Mouse (Mus musculus) left cerebral cortex, postnatal 4 days (tissue): ENCODE data around the gene Ranbp9. TPM values are rescaled to one million over a fixed set of nuclear protein-coding genes. Genes with fewer than 3 reads are reported as not detected.

Experiments used
- DNase-seq: peaks from one replicate; pipeline ENCODE4 v3.0.0-alpha.2; 2022
- intact Hi-C: fragments of 180-260 bp; cut with DNase I; formaldehyde crosslinking; loops from one replicate; pipeline ENCODE4 v1.15.1; 2025
- total RNA-seq, 2 experiments: library from RNA; stranded (reverse); gene quantifications; 2 replicates each; pipeline ENCODE4 v1.2.3; 2021

The Ranbp9 gene
- total RNA-seq, 2 experiments from 2014 or later = 64.7 to 66.3 TPM

GRCm38 (mm10) chr13:43452843-43453605 lies 28.1 kb downstream of the Ranbp9 start:
- DNase-seq = no peak
- intact Hi-C loops = no loop called here

DNA sequence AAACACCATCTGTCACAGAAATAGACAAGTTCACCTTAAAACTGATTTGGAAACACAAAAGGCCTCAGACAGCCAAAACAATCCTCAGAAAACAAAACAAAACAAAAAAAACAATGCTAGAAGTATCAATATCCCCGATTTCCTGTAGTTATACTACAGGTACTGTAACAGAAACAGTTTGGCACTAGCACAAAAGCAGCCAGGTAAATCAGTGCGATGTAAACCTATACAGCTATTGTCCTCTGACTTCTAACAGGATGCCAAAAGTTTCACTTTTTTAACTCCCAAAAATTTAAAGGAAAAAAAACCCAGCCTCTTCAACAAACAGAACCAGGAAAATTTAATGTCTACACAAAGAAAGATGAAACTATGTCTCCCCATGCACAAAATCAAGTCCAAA lies 28.9 kb downstream of the Ranbp9 start:
- intact Hi-C loops = no loop called here
- DNase-seq = no peak

DNA sequence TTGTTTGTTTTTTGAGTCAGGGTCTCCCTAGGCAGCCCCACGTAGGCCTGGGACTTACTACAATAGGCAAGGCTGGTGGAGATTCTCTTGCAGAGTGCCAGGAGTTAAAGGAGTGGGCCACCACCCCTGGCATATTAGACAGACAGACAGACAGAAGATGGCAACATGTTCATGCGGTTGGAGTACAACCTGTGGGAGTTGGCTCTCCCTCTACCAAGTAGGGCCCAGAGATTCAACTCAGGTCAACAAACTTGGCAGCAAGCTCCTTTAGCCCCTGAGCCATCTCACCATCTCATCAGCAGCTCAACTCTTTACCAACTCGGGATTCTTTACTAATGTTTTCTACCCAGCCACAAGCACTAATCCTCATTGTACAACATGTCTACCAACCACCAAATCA lies 30.4 kb downstream of the Ranbp9 start:
- no peak for DNase-seq
- intact Hi-C loops = no loop called here

- intact Hi-C loops = no loop called here
- DNase-seq = no peak
These were observed 33.4 kb downstream of the Ranbp9 start for GRCm38 (mm10) chr13:43447721-43448120.

DNA sequence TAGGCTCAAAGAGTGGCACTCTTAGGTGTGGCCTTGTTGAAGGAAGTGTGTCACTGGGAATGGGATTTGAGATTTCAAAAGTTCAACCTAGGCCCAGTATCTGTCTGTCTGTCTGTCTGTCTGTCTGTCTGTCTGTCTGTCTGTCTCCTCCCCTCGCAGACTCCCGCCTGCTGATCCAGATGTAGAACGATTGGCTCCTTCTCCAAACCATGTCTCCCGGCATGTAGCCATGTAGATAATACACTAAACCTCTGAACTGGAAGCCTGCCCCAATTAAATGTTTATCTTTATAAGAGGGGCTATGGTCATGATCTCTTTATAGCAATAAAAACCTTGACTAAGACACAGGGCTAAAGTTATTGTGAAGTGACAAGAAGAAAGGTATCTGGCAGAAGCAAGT lies 35.3 kb downstream of the Ranbp9 start:
- no peak for DNase-seq
- intact Hi-C loops = no loop called here

DNA sequence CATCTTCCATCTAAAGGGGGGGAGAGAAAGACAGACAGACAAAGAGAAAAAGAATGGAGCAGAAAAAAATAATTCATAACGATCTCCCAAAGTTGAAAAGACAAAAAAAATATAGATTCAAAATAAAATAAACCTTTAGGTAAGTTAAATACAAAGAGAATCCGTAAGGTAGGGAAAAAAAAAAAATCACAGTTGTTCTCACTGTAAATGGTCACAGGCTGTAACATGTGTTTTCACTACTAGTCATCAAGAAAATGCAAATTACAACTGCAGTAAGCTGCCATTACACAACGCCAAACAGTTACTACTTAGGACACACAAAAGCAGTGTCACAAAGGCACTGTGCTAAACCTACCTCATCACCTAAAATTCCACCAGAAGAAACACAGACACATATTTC lies 36.4 kb downstream of the Ranbp9 start:
- intact Hi-C loops = no loop called here
- no peak for DNase-seq

DNA sequence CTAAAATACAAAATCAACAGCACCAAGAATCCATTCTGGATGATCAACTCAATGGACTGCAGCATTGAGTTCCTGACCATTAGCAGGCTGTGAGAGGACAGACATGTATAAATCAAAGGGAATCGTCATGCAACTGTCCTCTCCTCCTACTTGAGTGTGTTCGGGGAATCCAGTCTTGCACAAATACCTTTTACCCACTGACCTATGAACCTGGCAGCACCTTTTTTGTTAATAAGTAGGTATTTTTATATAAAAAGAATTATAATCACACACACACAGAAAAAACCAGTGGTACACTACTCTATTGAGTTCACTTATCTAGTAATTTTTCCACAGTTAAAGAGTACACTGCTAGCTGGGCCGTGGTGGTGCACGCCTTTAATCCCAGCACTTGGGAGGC lies 37.4 kb downstream of the Ranbp9 start:
- intact Hi-C loops = no loop called here
- DNase-seq = no peak

DNA sequence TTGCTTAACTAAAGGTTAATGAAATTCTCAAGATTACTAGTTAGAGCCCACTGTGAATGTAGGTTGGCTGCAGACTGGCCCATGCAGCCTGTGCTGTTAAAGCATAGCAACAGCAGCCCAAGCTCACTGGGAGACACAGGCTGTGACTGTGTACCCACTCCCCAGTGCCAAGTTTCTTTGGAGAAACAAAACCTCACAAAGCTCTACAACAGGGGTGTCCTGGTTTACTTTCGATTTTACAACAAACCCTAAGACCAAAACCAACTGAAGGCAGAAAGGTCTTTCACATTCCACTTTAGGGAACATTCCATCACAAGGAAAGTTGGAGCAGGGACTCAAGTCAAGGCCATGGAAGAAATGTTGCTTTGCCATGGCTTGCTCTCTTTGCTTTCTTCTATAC lies 38.5 kb downstream of the Ranbp9 start:
- intact Hi-C loops = no loop called here
- DNase-seq = no peak

DNA sequence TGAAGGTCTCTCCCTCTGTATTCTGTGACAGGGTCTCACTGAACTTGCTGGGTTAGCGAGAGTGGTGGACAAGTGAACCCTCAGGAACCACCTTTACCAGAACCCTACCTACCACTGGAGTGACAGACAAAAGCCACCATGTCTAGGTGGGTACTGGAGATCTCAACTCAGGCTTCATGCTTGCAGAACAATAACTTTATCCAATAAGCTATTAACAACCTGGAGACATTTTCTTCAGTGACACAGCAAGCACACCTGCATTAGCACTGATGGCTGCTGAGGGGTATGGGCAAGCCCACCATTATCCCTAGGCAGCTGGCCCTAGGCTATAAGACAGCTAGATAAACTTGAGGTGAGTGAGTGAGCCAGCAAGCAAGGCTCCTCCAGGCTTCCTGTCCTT lies 40.7 kb downstream of the Ranbp9 start:
- intact Hi-C loops = no loop called here
- no peak for DNase-seq

GRCm38 (mm10) chr13:43433395-43433794 lies 47.7 kb downstream of the Ranbp9 start:
- intact Hi-C loops = no loop called here
- no peak for DNase-seq

- DNase-seq = no peak
- intact Hi-C loops = no loop called here
These were observed 52.6 kb downstream of the Ranbp9 start for GRCm38 (mm10) chr13:43428436-43428835.

DNA sequence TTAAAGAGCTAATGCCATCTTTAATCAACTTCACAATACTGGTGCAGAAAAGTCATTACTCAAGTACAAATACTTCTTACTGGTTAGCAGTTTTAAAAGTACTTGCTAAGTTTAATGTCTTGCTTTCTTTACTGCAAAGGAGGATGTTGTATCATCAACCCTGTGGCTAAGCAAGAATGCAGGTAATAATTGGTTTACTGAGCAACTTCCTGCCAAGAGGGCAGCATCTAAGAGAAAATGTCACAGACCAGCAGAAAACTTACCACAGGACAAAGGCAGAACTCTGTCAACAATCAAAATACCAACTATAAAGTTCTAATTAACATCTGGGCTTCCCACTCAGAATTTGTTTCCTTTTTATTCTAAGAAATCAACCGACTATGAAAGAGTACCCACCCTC lies 65.8 kb downstream of the Ranbp9 start:
- intact Hi-C loops = no loop called here
- no peak for DNase-seq

GRCm38 (mm10) chr13:43413611-43414010 lies 67.5 kb downstream of the Ranbp9 start:
- intact Hi-C loops = no loop called here
- DNase-seq = no peak

DNA sequence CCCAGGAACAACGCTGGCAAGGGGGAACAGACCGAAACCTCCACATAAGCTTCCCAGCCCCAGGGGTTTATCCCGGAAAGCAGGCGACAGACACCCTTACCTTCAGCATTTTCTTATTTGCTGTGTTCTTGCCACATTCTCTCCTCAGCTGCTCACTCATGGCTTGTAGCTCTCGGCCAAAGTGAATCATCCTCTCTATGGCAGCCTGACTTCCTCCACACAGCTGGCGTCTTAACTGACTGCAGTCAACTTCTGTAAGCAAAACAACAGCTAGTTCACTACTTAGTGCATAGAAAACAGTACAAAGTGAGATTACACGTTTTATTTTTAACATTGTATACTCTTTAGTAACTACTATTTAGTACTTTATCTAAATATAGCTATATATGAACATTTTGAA lies 68.8 kb downstream of the Ranbp9 start:
- intact Hi-C loops = no loop called here
- no peak for DNase-seq

- DNase-seq = no peak
- intact Hi-C loops = loop anchor here (5.0 kb wide), 1 partner anchor 217 kb away; no protein-coding TSS in a partner anchor
These were observed 81.5 kb downstream of the Ranbp9 start for GRCm38 (mm10) chr13:43399576-43399975.

DNA sequence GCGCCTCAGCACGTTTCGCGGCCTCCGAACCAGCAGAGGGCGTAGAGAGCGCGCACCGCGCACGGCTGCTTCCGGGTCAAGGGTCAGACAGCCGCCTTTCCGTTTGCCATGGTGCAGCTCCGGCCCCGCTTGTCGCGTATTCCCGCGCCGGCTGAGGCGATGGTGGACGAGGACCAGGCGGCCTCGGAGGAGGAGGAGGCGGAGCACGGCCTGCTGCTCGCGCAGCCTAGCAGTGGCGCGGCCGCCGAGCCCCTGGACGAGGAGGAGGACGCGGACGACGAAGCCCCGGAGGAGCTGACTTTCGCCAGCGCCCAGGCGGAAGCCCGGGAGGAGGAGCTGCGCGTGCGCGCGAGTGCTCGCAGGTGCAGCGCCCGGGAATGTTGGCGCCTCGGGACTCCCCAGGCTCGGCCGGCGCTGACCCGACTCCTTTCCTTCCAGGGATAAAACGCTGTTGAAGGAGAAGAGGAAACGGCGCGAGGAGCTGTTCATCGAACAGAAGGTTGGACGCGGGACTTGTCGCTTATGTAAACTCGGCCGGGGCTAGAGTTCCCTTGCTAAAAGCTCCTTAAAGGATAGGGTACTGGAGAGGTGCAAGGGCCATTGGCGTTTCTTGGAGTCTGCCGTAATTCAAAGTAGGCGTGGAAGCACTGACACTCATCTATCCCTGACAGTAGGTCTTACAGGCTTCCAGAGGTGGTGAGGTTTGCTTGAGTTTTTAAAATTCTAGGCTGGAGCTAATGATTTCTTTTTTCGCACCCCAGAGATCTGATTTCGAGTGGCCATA lies 82.6 kb downstream of the Ranbp9 start, which contains the start of gene Nol7:
Nol7 (plus strand) TSS at position 94 of the 784 bp plus-strand sequence.
- intact Hi-C loops = loop anchor here (5.0 kb wide), 1 partner anchor 216 kb away; no protein-coding TSS in a partner anchor
- peak; percentile 96 for DNase-seq

- intact Hi-C loops = loop anchor here (5.0 kb wide), 1 partner anchor 215 kb away; no protein-coding TSS in a partner anchor
- no peak for DNase-seq
These were observed 83.3 kb downstream of the Ranbp9 start for GRCm38 (mm10) chr13:43397700-43398296.

GRCm38 (mm10) chr13:43385321-43385720 lies 95.8 kb downstream of the Ranbp9 start:
- intact Hi-C loops = no loop called here
- DNase-seq = no peak

GRCm38 (mm10) chr13:43379989-43380388 lies 101.1 kb downstream of the Ranbp9 start:
- no peak for DNase-seq
- intact Hi-C loops = loop anchor here (10.0 kb wide), 1 partner anchor 205 kb away; the partner anchor contains the start of gene Tbc1d7

- intact Hi-C loops = loop anchor here (10.0 kb wide), 1 partner anchor 200 kb away; the partner anchor contains the start of gene Tbc1d7
- no peak for DNase-seq
These were observed 106.1 kb downstream of the Ranbp9 start for GRCm38 (mm10) chr13:43374918-43375432.

- intact Hi-C loops = loop anchor here (10.0 kb wide), 1 partner anchor 199 kb away; the partner anchor contains the start of gene Tbc1d7
- no peak for DNase-seq
These were observed 106.9 kb downstream of the Ranbp9 start for GRCm38 (mm10) chr13:43374205-43374604.
